Mouse (Mus musculus) A20 (cell line): ENCODE results near the gene Eif3f.

Source experiments
- DNase-seq: peaks from one replicate; pipeline ENCODE4 v3.0.0-alpha.2; 2011; ENCODE audit warnings: low read depth, low spot score

Gene Eif3f

GRCm38 (mm10) chr7:108933794-108934731 lies at the start of gene Eif3f:
TSS of gene Eif3f (plus strand) at chr7:108934417.
- peak; percentile 96 for DNase-seq

GRCm38 (mm10) chr7:108884906-108885305 lies 49.3 kb upstream of the Eif3f start, which contains the start of gene Olfr518:
TSS of gene Olfr518 (minus strand) at chr7:108885006.
- DNase-seq, result no peak

- no peak for DNase-seq
These were observed 39.9 kb upstream of the Eif3f start, which contains the start of gene Olfr519 for GRCm38 (mm10) chr7:108894320-108894719. TSS of gene Olfr519 (minus strand) at chr7:108894420.

- no peak for DNase-seq
These were observed 30.2 kb upstream of the Eif3f start for GRCm38 (mm10) chr7:108903969-108904368.

- DNase-seq, result no peak
These were observed 7.2 kb upstream of the Eif3f start for GRCm38 (mm10) chr7:108927043-108927442.

- no peak for DNase-seq
These were observed 5.7 kb upstream of the Eif3f start for GRCm38 (mm10) chr7:108928280-108929188.

GRCm38 (mm10) chr7:108929726-108930393 lies 4.4 kb upstream of the Eif3f start, which contains the start of gene Nlrp10:
TSS of gene Nlrp10 (minus strand) at chr7:108930178.
- peak; percentile 20 for DNase-seq

GRCm38 (mm10) chr7:108934836-108935235 lies 619 bp downstream of the Eif3f start:
- no peak for DNase-seq

GRCm38 (mm10) chr7:108935411-108935810 lies 1.2 kb downstream of the Eif3f start:
- peak; percentile 21 for DNase-seq

GRCm38 (mm10) chr7:108936591-108936990 lies 2.4 kb downstream of the Eif3f start:
- DNase-seq, result no peak

- DNase-seq, result no peak
These were observed 7.2 kb downstream of the Eif3f start for GRCm38 (mm10) chr7:108941466-108941865.

GRCm38 (mm10) chr7:108944002-108944401 lies 9.8 kb downstream of the Eif3f start:
- peak; percentile 59 for DNase-seq

GRCm38 (mm10) chr7:108948611-108949010 lies 14.4 kb downstream of the Eif3f start:
- DNase-seq, result no peak

GRCm38 (mm10) chr7:108949301-108949700 lies 15.1 kb downstream of the Eif3f start:
- no peak for DNase-seq

- no peak for DNase-seq
These were observed 16.1 kb downstream of the Eif3f start, which contains the start of gene Tub for GRCm38 (mm10) chr7:108950312-108950761. TSS of gene Tub (plus strand) at chr7:108950338.

- DNase-seq, result no peak
These were observed 16.6 kb downstream of the Eif3f start for GRCm38 (mm10) chr7:108950762-108951331.

GRCm38 (mm10) chr7:108952801-108953200 lies 18.6 kb downstream of the Eif3f start:
- DNase-seq, result peak; percentile 20

- DNase-seq, result peak; percentile 70
These were observed 20.0 kb downstream of the Eif3f start for GRCm38 (mm10) chr7:108954185-108954584.

- peak; percentile 29 for DNase-seq
These were observed 23.5 kb downstream of the Eif3f start for GRCm38 (mm10) chr7:108957734-108958133.

- DNase-seq, result peak; percentile 29
These were observed 31.8 kb downstream of the Eif3f start for GRCm38 (mm10) chr7:108965968-108966367.
